Mouse (Mus musculus) thymus, postnatal 25 days (tissue): ENCODE results near the gene Gapdh.

Experiments used
- DNase-seq: peaks from one replicate; pipeline ENCODE4 v3.0.0; 2022

Gapdh gene

DNA sequence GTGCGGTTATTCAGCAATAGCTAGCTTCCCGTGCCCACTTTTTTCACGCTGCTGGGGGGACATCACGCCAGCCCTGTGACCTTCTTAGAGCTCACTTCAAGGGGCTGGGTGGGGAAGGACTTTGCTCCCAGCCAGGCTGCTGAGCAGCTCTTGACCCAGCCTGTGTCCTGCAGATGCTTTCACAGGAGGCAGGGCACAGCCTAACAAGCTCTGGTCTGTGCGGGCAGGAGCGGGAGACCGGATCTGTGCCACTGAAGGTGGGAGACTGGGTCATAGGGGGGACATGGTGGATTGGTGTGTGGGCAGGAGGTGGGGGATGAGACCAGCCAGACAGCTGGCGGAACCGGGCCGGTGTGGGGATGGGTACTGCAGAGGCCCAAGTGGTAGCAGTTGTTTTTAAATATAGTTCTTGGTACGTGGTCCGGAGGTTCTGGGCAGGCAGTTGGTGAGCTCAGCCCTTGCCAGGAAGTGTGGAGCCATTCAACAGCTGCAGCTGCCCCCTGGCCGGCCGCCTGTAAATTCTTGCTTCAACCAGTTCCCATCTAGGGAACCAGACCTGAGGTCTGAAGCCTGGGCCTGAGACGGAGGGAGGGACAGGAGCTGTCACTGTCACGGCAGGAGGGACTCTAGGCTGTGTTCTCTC, 17.2 kb downstream of the Gapdh start:
- no peak for DNase-seq

DNA sequence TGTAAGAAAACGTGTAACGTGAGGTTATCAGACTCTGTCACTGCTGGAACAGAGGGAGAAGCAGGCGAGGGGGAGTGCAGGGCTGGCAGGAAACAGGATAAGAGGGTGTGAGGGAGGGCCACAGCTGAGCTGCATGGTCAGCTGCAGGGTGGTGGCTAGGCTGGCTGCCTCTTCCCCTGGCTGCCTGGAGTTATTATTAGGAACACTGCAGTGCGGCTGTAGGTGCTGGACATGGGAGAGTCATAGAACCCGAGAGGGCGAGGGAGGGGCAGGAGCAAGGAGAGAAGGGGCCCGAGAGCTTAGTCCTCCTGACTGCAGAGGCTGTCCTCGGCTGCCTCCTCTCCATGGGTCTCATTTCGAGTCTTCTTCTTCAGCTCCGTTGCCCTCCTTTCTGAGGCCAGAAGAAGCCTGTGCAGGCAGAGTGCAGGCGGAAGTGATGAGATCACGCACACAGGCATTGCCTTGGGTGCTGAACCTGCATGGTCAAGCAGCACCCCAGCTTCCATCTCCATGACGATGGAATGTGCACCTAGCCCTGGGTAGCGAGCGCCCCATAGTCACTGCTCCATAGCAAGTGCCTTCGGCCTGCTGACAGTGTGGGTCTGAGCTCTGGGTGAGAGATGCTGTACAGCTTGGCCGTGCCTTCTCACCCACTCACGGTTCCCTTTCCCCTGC, 17.9 kb downstream of the Gapdh start:
- DNase-seq, result no peak

DNA sequence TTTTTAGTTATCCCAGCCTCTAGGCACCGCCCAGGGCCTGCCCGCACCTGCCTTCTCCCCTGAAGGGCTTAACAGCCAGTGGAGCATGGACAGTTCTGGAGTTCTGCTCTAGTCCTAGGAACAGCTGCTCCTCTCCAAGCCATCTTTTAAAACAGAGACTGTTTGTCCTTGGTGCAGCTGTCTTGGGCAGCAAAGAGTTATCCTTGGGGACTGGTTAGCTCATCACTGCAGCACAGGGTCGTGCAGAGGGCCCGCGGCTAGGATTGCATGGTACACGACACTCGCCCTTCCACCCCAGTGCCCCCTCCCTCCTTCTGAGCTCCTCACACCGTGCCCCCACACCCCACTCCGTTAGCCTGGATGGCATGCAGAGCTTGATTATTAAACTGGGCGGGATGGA, 18.9 kb downstream of the Gapdh start:
- DNase-seq, result no peak

DNA sequence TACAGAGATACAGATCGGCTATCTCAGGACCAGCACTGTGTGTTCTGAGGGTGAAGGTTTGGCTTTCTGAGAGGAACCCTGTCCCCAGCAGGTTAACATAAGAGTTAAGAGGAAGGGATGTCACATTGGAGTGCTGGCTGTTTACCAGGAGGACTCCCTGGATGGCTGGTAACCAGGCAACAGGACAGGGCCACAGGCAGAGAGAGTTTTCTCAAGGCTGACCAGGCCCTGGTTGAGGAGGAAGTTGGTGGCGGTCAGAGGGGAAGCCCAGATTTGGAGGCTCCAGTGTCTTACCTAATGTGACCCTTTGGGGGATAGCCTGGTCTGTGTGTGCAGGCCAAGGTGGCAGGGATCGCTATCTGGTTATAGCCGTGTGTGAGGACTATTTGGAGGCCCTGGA, 19.5 kb downstream of the Gapdh start:
- no peak for DNase-seq

DNA sequence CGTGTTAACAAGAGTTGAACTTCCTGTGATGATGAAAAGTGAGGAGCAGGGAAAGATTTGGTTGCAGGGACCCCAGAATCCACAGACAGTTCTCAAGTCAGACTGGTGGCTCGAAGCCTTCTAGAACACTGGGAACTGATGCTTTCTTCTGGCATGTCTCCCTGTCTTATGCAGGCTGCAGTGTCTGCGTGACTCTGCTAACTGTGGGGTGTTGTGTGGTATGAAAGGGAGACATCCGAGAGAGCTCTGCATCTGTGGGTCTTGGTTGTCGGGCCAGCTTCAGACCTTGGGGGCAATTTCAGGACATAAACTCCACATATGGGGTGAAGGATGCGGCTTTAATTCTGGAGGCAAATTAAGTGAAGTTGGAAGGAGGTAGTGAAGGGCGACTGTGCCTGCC, 20.1 kb downstream of the Gapdh start:
- no peak for DNase-seq

DNA sequence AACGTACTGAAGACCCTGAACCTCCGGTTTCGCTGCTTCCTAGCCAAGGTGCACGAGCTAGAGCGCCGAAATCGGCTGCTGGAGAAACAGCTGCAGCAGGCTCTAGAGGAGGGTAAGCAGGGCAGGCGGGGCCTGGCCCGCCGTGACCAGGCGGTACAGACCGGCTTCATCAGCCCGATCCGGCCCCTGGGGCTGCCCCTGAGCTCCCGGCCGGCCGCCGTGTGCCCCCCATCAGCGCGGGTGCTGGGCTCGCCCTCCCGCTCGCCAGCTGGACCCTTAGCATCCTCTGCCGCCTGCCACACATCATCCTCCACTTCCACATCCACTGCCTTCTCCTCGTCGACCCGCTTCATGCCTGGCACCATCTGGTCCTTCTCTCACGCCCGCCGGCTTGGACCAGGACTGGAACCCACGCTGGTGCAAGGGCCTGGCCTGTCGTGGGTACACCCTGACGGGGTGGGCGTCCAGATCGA, 20.8 kb downstream of the Gapdh start:
- DNase-seq, result no peak

DNA sequence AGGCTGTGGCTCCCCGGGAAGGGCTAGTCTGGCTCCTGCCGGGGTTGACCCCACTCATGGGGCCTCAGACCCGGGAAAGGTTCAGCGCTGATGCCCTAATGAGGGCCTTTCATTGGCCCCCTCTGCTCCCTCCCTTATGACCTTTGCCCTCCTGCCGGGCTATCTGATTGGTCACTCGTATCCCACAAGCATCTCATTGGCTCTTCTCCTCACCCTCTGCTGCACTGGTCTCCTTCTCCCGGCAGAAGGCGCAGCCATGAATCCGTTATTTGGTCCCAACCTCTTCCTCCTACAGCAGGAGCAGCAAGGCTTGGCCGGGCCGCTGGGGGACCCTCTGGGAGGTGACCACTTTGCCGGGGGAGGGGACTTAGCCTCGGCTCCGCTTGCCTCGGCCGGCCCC, 21.3 kb downstream of the Gapdh start, which contains the start of gene Iffo1:
Iffo1 (plus strand) TSS at position 241 of the 400 bp plus-strand sequence.
- DNase-seq, result peak; percentile 88

DNA sequence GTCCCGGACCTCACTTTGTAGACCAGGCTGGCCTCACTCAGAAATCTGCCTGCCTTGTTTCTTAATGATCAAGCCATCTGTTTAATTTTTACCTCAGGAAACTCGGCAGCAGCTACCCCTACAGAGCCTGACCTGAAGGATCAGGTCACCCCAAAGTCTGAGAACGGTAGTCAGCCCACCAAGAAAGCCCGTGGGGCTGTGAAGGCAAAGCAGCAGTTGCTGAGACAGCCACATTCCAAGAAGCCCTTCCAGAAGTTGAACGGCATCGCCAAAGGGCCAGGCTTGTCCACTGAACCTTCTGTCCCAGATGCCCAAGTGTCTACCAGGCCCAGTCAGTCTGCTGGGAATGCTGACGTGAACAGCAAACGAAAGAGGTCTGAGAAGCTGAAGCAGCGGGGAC, 22.4 kb downstream of the Gapdh start:
- DNase-seq, result no peak

DNA sequence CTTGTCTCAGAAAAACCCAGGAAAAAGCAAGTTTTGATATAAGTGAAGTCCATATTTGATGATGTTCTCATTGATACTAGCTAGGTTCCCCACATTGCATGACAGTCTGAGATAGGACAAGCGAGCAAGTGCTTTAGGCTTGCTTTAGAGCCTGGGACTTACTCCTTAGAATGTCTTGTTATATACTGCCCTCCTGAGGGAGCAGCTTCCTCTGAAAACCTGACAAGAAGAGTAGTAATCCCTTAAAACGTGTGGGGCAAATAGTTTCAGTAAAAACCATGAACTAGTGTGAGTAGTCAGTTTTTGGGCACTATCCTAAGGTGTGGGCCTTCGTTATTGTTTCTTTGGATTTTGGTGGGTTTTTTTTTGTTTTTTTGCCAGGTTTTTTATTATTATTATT, 23.1 kb downstream of the Gapdh start:
- no peak for DNase-seq

DNA sequence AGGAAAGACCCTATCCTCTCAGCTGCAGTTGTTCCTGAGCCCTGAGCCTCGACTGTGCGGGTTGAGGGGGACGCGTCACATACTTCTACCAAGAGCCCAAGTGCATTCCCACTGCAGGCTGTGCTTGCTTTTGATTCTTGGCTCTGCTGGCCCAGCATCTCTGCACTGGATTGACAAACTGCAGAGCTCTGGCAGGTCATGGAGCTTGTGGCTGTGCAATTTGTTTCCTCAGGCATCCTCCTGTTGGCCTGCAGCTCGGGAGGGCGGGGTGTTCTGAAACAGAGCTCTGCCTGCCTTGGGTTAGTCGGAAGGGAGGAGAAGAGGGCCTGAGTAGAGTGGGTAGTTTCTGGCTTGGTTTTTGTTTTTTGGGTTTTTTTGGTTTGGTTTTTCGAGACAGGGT, 23.8 kb downstream of the Gapdh start:
- DNase-seq, result no peak

DNA sequence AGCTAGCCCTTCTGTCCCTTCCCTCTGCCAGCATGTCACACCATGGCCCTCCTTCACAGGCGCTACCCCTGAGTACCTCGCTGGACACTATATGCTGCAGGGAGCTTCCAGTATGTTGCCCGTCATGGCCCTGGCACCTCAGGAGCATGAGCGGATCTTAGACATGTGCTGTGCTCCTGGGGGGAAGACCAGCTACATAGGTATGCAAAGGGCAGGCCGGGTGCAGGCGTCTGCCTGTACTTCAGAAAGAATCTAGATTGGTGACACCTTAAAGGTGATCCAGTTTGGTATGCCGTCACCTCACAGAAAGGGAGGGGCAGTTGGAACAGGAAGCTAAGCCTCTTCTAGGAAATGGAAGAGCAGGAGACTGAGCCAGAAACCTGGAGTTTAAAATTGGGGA, 26.5 kb downstream of the Gapdh start:
- no peak for DNase-seq

DNA sequence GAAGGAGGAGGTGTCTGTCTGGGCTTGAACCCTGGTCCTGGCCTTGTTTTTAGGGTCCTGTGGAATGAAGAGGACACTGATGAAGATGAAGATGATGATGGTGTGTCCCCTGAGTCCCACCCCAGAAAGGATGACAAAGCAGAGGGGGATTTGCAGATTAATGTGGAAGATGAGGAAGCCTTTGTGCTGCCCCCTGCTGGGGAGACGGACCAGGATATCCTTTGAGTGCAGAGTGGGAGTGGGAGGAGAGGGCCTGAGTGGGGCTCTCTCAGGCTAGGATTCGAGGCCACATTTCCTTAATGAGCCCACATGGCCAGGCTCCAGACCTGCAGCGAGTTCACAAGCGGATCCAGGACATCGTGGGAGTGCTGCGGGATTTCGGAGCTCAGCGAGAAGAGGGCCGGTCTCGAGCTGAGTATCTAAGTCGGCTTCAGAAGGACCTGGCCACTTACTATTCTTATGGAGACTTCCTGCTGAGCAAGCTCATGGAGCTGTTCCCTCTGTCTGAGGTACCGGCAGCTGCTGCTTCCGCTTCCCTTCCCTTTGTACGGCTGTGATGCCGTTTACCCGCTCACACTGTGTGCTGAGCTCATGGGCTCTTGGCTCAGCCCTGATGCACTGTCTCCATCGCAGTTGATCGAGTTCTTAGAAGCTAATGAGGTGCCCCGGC, 29.1 kb downstream of the Gapdh start:
- DNase-seq, result peak; percentile 61

DNA sequence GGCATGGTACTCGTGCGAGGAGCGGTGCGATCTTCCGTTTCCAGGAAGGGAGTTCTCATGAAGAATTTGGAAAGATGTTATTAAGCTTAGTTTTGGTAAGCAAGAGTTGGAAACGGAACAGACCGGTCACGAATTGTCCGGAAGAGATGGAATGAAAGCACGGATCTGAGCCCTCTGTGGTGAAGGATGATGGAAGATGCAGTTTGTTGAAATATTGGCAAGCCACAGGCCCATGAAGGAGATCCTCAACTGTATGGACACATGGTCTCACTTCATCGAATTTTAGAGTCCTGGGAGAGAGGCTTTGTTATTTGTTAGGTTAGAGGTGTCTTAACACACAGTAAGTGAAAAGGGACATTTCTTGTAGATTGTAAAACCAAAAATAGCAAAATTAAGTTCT, 33.8 kb downstream of the Gapdh start:
- DNase-seq, result no peak

DNA sequence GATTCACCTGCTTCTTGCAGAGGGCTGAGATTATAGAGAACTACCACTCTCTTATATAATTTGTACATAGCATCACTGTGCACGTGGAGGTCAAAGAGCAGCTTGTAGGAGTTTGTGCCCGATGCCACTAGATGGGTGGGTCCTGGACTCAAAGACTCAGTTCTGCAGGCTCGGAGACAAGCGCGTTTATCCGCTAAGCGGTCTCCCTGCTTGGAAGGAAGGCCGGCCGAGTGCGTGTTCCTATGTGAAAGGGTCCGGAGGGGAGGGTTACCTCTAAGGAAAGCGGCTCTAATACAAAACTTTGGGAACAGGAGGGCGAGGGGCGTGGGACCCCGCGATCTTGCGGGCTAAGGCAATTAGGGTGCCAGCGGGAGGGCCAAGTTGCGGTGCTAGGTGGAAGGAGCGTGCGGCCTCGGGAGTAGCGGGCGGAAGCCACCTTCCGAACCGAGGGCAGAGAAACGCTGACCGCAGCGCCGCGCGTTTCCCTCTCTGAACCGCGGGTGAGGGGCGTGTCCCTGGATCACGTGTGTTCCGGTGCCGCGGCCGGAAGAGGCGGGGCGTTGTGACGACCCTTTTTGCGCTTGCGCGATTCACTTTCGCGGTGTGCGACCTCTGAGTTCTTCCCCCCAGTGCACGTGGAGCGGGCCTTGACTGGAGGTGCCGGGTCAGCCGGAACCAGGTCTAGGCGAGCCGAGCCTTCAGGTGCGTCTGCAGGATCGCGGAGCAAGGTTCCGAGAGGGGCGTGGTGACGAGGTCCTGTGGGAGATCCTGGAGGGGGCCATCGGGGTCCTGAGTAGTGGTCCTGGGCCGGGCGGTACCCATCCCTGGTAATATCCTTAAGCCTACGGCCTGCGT, 34.7 kb downstream of the Gapdh start, which contains the start of gene Nop2:
Nop2 (plus strand) TSS at position 608 of the 855 bp plus-strand sequence.
- DNase-seq, result peak; percentile 87

DNA sequence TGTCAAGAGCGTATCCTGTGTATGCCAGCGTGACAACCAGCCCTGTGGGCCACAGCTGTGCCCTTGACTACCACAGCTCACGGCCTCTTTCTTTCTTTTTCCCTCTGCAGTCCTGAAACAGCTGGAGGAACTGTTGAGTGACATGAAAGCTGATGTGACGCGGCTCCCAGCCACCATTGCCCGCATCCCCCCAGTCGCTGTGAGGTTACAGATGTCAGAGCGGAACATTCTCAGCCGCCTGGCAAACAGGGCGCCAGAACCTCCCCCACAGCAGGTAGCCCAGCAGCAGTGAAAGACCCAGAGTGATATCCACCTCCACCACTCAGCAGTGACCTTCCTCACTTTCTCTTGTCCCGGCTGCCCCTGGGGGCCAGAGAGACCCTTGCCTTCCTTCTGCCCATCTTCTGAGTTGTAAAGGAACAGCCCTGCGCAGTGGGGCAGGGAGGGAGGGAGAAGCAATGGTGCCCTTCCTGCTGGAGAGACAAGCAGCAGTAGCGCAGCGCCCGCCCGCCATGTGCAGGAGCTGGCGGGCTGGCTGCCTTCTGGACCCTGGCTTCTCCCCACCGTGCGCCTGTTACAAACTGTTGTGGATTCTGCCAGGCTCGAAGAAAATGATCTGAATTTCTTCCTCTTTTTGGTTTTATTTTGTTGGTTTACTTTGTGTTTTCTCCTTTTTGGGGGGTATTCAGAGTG, 36.4 kb downstream of the Gapdh start:
- peak; percentile 24 for DNase-seq

DNA sequence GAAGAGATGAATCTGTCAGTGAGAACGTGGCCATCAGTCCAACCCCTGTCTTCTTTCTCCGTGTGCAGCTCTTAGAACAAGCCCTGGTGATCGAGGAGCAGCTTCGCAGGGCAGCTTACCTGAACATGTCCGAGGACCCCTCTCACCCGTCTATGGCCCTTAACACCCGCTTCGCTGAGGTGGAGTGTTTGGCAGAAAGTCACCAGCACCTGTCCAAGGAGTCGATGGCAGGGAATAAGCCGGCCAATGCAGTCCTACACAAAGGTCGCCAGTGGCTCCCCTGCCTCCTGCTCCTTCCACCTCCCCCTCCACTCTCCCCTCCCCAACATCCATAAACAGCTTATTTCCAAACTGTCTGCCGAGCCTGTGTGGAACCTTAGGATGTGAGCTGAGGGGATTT, 37.5 kb downstream of the Gapdh start:
- DNase-seq, result no peak

DNA sequence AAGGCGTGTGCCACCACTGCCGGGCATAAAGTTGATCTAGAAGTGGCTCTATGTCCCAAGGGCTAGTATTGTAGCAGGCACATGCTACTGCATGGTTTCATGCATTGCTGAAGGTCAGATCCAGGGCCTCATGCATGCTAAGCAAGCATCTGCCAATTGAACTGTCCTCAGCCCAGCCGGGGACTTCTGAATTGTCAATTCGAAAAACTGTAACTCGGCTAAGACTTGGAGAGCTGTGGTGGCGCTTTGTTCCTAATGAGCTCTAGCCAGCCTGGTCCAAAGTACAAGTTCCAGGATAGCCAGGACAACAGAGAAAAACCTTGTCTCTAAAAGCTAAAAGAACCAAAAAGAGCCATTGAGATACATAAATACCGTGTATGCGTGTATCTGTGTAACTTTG, 46.9 kb downstream of the Gapdh start:
- DNase-seq, result no peak

DNA sequence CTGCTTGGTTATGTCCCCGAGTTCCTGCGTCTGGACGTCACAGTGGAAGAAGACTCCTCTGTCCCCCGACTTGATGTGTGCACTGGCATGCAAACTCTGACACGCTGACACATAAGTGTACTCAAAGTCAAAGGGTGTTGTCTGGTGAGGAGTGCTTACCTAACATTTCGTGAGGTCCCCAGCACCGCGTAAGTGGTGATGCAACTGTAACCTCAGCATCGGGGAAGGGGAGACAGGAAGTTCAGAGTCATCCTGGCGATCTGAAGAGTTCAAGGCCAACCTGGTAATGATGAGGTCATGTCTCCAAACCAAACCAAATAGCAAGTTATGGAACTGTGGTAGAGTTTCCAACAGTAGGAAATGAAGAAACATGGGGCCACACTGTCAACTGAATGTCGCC, 53.7 kb downstream of the Gapdh start:
- DNase-seq, result no peak
